Mouse (Mus musculus) C3H10T1/2 (cell line): ENCODE results near the gene Gm15127. TPM values are rescaled to one million over a fixed set of nuclear protein-coding genes. Genes with fewer than 3 reads are reported as not detected.

Source experiments
- polyA plus RNA-seq, 2 experiments: library from polyadenylated mRNA; unstranded; fragments of >200 nt; fragmentation: generic; extraction: Trizol; gene quantifications; one replicate each; pipeline ENCODE4 v1.2.1; 2012; ENCODE audit warnings: missing spikeins in 2 of 2

Gene Gm15127
- polyA plus RNA-seq, result under 1 TPM in 1 of 2 experiments, not detected in 1; 0.04 TPM

GRCm38 (mm10) chrX:148663298-148663697 lies at the start of gene Gm15127:
Gene Gm15127, plus strand, starts transcription at chrX:148663598.

GRCm38 (mm10) chrX:148615053-148615452 lies 48.3 kb upstream of the Gm15127 start, which contains the start of gene Gm8334:
Gene Gm8334, minus strand, starts transcription at chrX:148615153.

Other genes starting within 250 kb of the Gm15127 start
- gene Gm15114, start 174.6 kb upstream of the Gm15127 start, polyA plus RNA-seq, result not detected
- gene Gm8334, start 48.4 kb upstream of the Gm15127 start, polyA plus RNA-seq, result not detected
- under 1 TPM; 0.05 to 0.83 TPM for gene Luzp4, start 194.0 kb downstream of the Gm15127 start, polyA plus RNA-seq